Mouse (Mus musculus) neural tube, embryonic 14.5 days (tissue): ENCODE measurements around the gene Nt5e. TPM values are rescaled to one million over a fixed set of nuclear protein-coding genes. Genes with fewer than 3 reads are reported as not detected.
A peak's percentile ranks its signal among the peaks of the same experiment; 100 is the strongest.

ENCODE experiments used
- ATAC-seq: fragments of 200-750 bp; cut with Nextera tagmentation; 2 replicates; pipeline ENCODE4 v1.8.0; 2017; ENCODE audit warnings: low read depth, mild to moderate bottlenecking, moderate TSS enrichment, moderate library complexity
- H3K27ac ChIP-seq: fragments of 300-500 bp; sonication (generic); 2 replicates; pipeline ENCODE4 v1.5.1; 2014; ENCODE audit warnings: low read depth, mild to moderate bottlenecking, control low read depth, low read length, moderate library complexity, mixed read lengths
- H3K27me3 ChIP-seq: fragments of 300-500 bp; sonication (generic); 2 replicates; pipeline ENCODE4 v1.6.1; 2014; ENCODE audit warnings: low read length; ENCODE audit not compliant: control insufficient read depth, insufficient read depth
- H3K36me3 ChIP-seq: fragments of 300-500 bp; sonication (generic); 2 replicates; pipeline ENCODE4 v1.6.1; 2014; ENCODE audit warnings: low read length, mixed read lengths; ENCODE audit not compliant: control insufficient read depth, insufficient read depth
- H3K4me1 ChIP-seq: fragments of 300-500 bp; sonication (generic); 2 replicates; pipeline ENCODE4 v1.6.1; 2014; ENCODE audit warnings: low read length; ENCODE audit not compliant: control insufficient read depth, insufficient read depth
- H3K4me2 ChIP-seq: fragments of 300-500 bp; sonication (generic); 2 replicates; pipeline ENCODE4 v1.6.1; 2014; ENCODE audit warnings: mild to moderate bottlenecking, low read depth, low read length, control low read depth
- H3K4me3 ChIP-seq: fragments of 300-500 bp; sonication (generic); 2 replicates; pipeline ENCODE4 v1.5.1; 2014; ENCODE audit warnings: low read depth, low read length, control low read depth, mixed read lengths
- H3K9ac ChIP-seq: fragments of 300-500 bp; sonication (generic); replicated peaks from 2 replicates; pipeline ENCODE4 v1.6.1; 2014; ENCODE audit warnings: low read depth, mild to moderate bottlenecking, control low read depth, low read length, mixed read lengths
- H3K9me3 ChIP-seq: fragments of 300-500 bp; sonication (generic); 2 replicates; pipeline ENCODE4 v1.6.1; 2016; ENCODE audit warnings: low read length; ENCODE audit not compliant: control insufficient read depth
- WGBS: fragments of 180-500 bp; shearing (Covaris S2); extraction: QIAGEN DNeasy Blood & Tissue Kit; methylation state at CpG from one replicate; pipeline ENCODE4 v1.1.7; 2014; 5-methylcytosine and 5-hydroxymethylcytosine counted together
- polyA plus RNA-seq: library from polyadenylated mRNA; unstranded; fragments of >200 nt; fragmentation: Nextera tagmentation; extraction: Ambion mirVana; gene quantifications from 2 replicates; pipeline ENCODE4 v1.2.1, GENCODE M21; 2014

Nt5e gene
- polyA plus RNA-seq, 1 experiment from 2014 or later: 0.76 TPM

- WGBS: 85% methylated on average over 7 of the region's 7 CpGs
- no peaks in the 10 kb centered on the region for H3K27me3 ChIP-seq
- no peak; the same call in 1 of the 2 replicates for ATAC-seq
Observed at GRCm38 (mm10) chr9:88353459-88353858, 26.5 kb downstream of the Nt5e start.

GRCm38 (mm10) chr9:88357173-88357572 is 30.2 kb downstream of the Nt5e start:
- H3K9me3 ChIP-seq: no peaks in the 10 kb centered on the region
- 61% methylated on average over 3 of the region's 3 CpGs for WGBS
- H3K4me1 ChIP-seq: 0 out of 2 replicates have a peak, but pooled peaks cover 4% of the 10 kb centered on the region
- H3K27ac ChIP-seq: no peak overlapping the region
- ATAC-seq: no peak
- H3K9ac ChIP-seq: no peak overlapping the region
- no peak overlapping the region for H3K4me3 ChIP-seq
- H3K36me3 ChIP-seq: no peaks in the 10 kb centered on the region
- H3K4me2 ChIP-seq: no peak overlapping the region
- H3K27me3 ChIP-seq: no peaks in the 10 kb centered on the region

More at GRCm38 (mm10) chr9:88353459-88353858, 26.5 kb downstream of the Nt5e start:
- Histone ChIP-seq H3K4me2 (no peak overlapping the region), H3K9me3 (no peaks in the 10 kb centered on the region), H3K36me3 (no peaks in the 10 kb centered on the region), H3K4me3 (no peak overlapping the region), H3K9ac (no peak overlapping the region), H3K4me1 (0 out of 2 replicates have a peak, but pooled peaks cover 4% of the 10 kb centered on the region), H3K27ac (no peak overlapping the region)

- Histone ChIP-seq H3K27me3 (no peaks in the 10 kb centered on the region), H3K9ac (no peak overlapping the region), H3K4me1 (no peaks in the 10 kb centered on the region), H3K4me3 (no peak overlapping the region), H3K36me3 (no peaks in the 10 kb centered on the region), H3K4me2 (no peak overlapping the region), H3K27ac (no peak overlapping the region), H3K9me3 (no peaks in the 10 kb centered on the region)
- no peak for ATAC-seq
- WGBS: 95% methylated on average over 2 of the region's 2 CpGs
Observed at GRCm38 (mm10) chr9:88359140-88359539, 32.1 kb downstream of the Nt5e start.

DNA sequence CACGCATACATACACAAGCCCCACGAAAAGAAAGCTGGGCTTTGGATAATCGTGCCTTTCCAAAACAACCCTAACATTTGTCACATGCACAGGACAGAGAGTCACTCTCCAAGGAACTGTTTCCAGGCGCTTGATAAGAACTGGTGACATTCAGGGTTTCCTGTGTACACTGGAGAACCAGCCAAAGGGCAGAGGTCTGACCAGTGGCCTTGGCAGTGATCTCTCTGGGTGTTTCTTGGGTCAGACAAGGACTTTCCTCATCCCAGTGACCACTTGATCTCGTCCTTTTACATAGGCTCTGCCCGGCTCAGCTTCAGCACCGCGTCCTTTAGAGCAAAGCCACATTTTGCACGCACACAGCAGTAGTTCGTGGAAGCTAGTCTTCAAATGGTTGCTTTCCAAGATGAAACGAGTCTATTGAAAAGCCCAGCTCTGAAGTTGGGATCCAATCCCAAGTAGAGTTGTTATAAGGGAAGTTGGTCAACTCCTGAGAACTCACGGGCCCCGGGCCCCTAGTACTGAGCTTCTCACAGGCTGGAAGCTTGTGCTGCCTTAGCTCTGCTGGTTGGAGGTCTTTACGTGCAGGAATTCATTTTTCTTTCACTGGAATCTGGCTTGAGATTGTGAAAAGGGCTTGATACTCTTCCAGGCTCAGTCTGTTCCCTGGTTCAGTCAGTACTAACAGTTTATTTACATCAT is 34.4 kb downstream of the Nt5e start:
- no peaks in the 10 kb centered on the region for H3K27me3 ChIP-seq
- no peak overlapping the region for H3K4me3 ChIP-seq
- no peak overlapping the region for H3K27ac ChIP-seq
- no peak overlapping the region for H3K4me2 ChIP-seq
- 80% methylated on average over 14 of the region's 14 CpGs for WGBS
- no peaks in the 10 kb centered on the region for H3K9me3 ChIP-seq
- H3K36me3 ChIP-seq: no peaks in the 10 kb centered on the region
- H3K4me1 ChIP-seq: no peaks in the 10 kb centered on the region
- no peak overlapping the region for H3K9ac ChIP-seq
- ATAC-seq: no peak

DNA sequence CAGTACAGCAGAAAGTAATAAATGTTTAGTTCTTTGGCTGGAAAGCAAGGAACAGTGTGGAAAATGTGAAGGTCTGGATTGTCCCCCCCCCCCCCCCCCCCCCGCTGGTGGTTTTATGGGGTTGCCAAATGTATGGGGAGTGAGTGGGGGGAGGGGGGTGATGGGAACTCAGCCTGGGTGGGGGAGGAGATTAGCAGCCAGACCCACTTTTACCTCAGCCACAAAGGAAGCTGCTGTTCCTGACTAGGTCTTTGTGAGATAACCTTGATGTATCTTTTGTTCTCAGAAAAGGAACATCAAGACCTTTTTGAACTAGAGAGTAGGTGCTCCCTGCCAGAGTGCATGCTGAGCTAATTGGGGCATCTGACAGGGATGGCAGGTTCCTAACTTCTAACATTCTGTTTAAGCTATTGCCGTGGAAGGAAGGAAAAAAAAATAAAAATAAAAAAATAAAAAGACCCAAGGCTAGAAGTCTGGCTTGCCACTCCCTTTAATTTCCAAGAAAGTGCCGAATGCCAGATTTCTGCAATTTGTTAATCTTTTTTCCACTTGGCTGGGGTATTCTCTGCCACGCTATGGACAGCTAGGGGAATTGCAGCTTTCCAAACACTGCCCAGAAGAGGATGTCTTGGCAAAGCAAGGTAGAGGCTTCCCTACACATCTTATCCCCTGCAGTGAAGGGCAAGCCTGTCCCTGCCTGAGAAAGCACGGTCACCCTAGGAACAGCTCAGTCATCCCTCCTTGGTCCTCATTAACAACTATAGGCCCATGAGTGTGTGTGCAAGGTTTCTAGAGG is 35.3 kb downstream of the Nt5e start:
- H3K4me3 ChIP-seq: no peak overlapping the region
- no peaks in the 10 kb centered on the region for H3K4me1 ChIP-seq
- no peak overlapping the region for H3K4me2 ChIP-seq
- no peaks in the 10 kb centered on the region for H3K36me3 ChIP-seq
- WGBS: 32% methylated on average over 5 of the region's 5 CpGs
- peak; percentile 57; the same call in 1 of the 2 replicates for ATAC-seq
- H3K9ac ChIP-seq: no peak overlapping the region
- no peak overlapping the region for H3K27ac ChIP-seq
- H3K27me3 ChIP-seq: no peaks in the 10 kb centered on the region
- H3K9me3 ChIP-seq: no peaks in the 10 kb centered on the region

DNA sequence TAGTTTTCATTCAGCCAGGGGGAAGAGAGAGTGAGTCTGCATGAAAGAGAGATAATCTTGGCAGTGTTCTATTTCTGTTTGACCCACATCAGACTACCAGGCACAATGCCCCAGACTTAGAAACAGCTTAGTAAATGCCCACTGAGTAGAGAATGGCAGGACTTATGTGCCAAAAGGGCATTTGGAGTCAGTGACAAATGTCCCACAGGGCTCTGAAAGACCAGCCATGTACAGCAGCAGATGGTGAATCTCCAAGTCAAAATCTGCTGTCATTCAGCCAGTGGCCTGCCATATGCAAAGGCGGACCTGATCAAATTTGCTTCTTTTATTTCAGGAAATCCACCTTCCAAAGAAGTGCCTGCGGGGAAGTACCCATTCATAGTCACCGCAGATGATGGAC is 36.1 kb downstream of the Nt5e start:
- H3K36me3 ChIP-seq: no peaks in the 10 kb centered on the region
- no peaks in the 10 kb centered on the region for H3K27me3 ChIP-seq
- no peaks in the 10 kb centered on the region for H3K9me3 ChIP-seq
- no peak overlapping the region for H3K27ac ChIP-seq
- ATAC-seq: no peak
- H3K4me2 ChIP-seq: no peak overlapping the region
- no peak overlapping the region for H3K4me3 ChIP-seq
- no peaks in the 10 kb centered on the region for H3K4me1 ChIP-seq
- H3K9ac ChIP-seq: no peak overlapping the region
- WGBS: 82% methylated on average over 3 of the region's 3 CpGs

GRCm38 (mm10) chr9:88366308-88366707 is 39.3 kb downstream of the Nt5e start:
- Histone ChIP-seq H3K4me3 (no peak overlapping the region), H3K4me1 (no peaks in the 10 kb centered on the region), H3K27me3 (no peaks in the 10 kb centered on the region), H3K9me3 (no peaks in the 10 kb centered on the region), H3K4me2 (no peak overlapping the region), H3K36me3 (no peaks in the 10 kb centered on the region), H3K9ac (no peak overlapping the region), H3K27ac (no peak overlapping the region)
- 87% methylated on average over 4 of the region's 4 CpGs for WGBS
- no peak for ATAC-seq

DNA sequence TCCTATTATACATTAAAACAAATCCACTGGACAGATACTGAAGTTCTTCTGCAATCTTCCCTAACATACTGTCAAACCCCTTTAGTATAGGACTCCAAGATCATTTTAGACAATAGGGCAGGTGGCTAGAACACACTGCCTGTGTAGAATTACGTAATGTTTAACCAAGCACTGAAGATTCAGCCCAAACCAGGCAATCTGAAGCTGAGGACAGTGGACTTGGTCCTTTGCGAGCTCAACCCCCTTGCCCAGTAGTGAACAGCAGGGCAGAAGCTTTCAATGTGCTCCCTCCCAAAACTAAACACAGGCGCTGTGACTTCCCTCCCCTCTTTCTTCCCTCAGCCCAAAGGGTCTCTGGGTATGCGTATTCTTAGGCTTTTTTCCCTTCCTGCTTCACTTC is 39.8 kb downstream of the Nt5e start:
- ATAC-seq: no peak
- no peak overlapping the region for H3K27ac ChIP-seq
- 96% methylated on average over 4 of the region's 4 CpGs for WGBS

DNA sequence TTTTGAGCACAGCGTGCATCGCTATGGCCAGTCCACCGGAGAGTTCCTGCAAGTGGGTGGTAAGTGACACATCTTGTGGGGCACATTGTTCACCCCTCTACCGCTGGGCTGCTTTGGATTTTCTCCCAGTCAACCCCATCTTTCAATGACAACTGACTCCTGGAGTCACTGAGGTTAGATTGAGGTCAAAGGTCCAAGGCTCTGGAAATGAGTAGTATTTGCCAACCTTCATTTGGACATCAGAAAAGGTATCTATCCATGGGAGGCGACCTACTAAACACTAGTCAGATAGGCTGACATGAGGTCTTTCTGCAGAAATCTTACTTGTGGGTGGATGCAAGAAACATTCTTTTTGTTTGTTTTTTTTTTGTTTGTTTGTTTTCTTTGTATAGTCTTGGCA is 40.3 kb downstream of the Nt5e start:
- no peak for ATAC-seq
- no peaks in the 10 kb centered on the region for H3K9me3 ChIP-seq
- H3K27ac ChIP-seq: no peak overlapping the region
- no peak overlapping the region for H3K9ac ChIP-seq
- no peak overlapping the region for H3K4me2 ChIP-seq
- no peaks in the 10 kb centered on the region for H3K27me3 ChIP-seq
- H3K4me1 ChIP-seq: no peaks in the 10 kb centered on the region
- no peaks in the 10 kb centered on the region for H3K36me3 ChIP-seq
- H3K4me3 ChIP-seq: no peak overlapping the region
- 89% methylated on average over 5 of the region's 5 CpGs for WGBS

More for the DNA sequence above, 39.8 kb downstream of the Nt5e start:
- no peak overlapping the region for H3K9ac ChIP-seq
- H3K4me2 ChIP-seq: no peak overlapping the region
- no peaks in the 10 kb centered on the region for H3K36me3 ChIP-seq
- no peaks in the 10 kb centered on the region for H3K27me3 ChIP-seq
- no peaks in the 10 kb centered on the region for H3K4me1 ChIP-seq
- H3K4me3 ChIP-seq: no peak overlapping the region
- H3K9me3 ChIP-seq: no peaks in the 10 kb centered on the region
